Mouse (Mus musculus) right cerebral cortex, postnatal 25 days (tissue): ENCODE data around the gene Ssrp1.

Experiments used
- DNase-seq: peaks from one replicate; pipeline ENCODE4 v3.0.0; 2022

Ssrp1 gene

DNA sequence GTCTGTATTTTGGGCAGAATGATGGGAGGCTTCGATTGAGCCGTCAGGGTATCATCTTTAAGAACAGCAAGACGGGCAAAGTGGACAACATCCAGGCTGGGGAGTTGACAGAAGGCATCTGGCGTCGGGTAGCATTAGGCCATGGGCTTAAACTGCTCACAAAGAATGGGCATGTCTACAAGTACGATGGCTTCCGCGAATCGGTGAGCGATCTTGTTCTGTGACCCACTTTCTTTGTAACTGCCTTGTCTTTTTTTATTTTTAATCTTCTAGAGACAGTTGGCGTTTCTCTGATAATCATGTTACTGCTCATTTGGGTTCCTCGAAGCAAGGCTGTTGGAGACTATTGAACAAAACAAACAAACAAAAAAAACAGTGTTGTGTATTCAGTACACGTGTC lies 1.3 kb downstream of the Ssrp1 start:
- no peak for DNase-seq

GRCm38 (mm10) chr2:85043623-85044022 lies 6.6 kb downstream of the Ssrp1 start:
- no peak for DNase-seq

GRCm38 (mm10) chr2:85046222-85046621 lies 9.2 kb downstream of the Ssrp1 start:
- DNase-seq, result no peak

DNA sequence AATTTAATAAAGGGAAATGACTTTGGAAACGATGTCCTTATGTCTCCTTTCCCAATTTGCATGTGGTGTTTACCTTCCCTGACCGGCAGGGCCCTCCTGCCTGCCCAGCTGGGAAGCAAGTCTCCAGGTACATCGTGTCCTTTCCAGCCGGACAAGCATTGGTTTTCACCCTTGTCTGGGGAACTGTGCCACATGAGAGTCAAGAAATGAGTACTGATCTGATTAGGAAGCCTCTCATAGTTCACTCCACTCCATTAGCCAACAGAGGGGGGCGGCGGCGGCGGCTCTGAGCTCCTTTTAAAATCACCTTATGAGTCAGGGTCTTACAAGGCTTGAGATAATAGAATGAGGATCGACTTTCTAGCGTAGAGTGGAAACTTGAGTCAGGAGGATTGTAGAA lies 10.0 kb downstream of the Ssrp1 start:
- DNase-seq, result no peak

DNA sequence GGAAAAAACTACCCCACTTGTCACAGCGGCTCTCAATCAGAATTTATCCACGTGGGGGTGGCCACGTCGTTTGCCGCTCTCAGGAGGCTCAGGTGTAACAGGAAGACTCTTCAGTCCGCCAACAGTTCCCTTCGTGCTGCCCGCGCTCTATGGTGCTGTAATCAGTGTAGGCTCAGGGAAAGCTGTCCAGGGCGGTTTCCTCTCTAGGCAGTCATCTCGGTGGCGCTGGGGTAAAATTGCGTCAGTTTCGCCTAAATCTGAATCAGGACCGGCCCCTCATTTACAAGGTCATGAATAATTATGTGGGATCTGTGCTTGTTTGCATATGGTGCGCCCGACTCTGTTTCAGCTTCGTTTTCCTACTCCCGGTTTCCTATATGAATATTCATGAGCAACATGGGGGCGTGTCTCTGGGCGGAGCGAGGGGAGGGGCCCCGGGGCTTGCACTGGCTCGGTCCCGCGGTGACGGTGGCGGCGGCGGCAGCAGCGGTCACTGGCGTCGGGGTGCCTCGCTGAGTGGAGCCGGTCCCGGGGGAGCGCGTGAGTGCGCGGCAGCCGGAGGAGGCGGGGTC lies 10.6 kb downstream of the Ssrp1 start, which contains the start of gene Tnks1bp1:
Gene Tnks1bp1, plus strand, starts transcription at position 427 of the 572 bp plus-strand sequence.
- peak; percentile 93 for DNase-seq

- DNase-seq, result peak; percentile 77
These were observed 11.2 kb downstream of the Ssrp1 start for GRCm38 (mm10) chr2:85048168-85048751.

DNA sequence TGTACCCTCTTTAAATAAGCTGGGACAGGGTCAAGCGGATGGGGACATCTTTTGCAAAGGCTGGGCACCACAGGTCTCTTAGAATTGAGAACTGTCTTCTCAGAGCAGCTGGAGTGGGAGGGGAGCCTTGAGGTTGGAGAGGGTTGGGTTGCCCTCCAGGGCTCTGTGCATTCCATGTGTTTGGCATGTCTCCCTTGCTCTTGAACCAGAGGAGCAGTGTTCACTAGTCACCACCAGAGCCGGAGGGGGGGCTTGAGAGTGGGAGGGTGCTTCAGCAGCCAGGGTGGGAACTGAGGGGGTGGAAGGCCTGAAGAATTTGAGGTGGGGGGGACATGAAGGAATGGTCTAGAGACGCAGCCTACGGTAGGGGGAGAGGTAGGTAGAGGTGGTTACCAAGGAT lies 12.2 kb downstream of the Ssrp1 start:
- no peak for DNase-seq

DNA sequence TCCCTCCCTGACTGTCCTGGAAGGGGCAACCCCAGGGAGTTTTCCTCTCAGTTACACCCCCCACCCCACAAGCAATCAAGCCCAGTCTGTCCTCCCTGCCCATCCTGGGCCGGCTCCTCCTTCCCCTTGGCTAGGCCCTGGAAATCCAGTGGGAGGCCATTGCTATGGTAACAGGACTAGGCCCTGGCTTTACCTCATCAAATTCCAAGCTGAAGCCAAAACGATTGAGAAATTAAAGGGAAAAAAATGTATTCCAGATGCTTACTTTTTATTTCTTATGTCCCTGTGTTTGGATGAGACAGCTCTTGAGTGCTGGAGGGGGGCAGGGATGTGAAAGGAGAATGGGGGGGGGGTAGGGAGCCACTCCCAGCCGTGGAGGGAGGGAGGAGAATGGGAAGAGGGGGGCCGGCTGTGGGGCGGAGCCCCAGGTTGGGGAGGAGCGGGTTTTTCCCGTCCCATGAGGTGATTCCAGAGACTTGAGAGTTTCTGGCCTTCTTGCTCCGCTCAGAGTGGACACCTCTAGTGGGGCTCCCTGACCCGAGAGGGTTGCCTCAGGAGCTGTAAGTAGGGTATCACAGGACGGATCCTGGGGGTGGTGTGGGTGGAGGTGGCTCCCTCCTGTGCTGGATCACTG lies 13.1 kb downstream of the Ssrp1 start:
- peak; percentile 63 for DNase-seq

GRCm38 (mm10) chr2:85050746-85051145 lies 13.7 kb downstream of the Ssrp1 start:
- no peak for DNase-seq

GRCm38 (mm10) chr2:85053192-85053816 lies 16.3 kb downstream of the Ssrp1 start:
- no peak for DNase-seq

DNA sequence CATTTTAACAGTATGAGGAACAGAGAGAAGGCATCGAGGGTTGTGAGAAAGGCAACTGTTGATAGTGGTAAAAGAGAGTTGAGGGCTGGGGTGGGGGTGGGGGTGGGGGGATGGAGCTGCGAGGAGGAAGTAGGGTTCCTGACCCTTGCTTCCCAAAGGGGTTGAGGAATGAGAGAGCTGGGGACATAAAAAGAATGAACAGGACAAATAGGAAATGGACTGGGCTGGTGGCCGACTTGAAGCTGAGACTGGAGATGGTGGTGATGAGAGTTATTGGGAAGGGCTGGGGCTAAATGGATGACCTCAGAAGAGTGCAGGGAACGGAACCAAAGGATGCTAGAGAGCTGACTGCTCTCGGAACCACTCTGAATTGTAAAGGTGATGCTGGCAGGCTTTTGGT lies 19.7 kb downstream of the Ssrp1 start:
- no peak for DNase-seq

DNA sequence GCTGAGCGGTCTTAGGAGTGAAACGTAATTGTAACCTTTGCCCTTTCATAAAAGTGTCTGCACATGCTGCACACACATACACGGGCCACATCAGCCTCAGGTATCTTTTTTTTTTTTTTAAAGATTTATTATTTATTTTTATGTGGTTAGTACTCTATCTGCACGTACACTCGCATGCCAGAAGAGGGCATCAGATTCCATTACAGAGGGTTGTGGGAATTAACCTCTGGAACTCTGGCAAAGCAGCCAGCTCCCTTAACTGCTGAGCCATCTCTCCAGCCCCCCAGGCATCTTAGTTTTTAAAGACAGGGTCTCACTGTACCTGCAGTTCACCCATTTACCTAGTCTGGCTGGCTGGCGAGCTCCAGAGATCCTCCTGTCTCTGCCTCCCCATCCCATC lies 22.6 kb downstream of the Ssrp1 start:
- no peak for DNase-seq

DNA sequence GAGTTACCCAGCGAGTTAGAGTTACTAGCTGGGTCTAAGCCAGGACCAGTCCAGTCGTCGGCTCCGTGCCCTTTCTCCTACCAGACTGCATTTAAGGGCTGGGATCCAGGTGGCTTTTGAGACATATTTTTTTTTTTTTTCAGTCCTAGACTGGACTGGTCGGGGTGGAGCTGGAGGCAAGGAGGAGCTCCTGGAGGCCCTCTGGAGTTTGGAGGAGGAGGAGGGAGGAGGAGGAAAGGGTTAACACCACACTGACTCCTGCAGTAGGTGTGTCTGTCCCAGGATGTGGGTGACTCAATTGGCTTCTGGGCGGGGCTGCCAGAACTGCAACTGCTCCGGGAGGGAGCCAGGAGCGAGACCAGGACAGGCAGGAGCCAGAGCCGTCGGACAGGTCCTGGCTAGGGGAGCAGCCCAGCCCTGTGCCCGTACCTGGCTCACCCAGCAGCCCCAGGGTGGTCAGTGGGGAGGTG lies 23.6 kb downstream of the Ssrp1 start:
- DNase-seq, result no peak

DNA sequence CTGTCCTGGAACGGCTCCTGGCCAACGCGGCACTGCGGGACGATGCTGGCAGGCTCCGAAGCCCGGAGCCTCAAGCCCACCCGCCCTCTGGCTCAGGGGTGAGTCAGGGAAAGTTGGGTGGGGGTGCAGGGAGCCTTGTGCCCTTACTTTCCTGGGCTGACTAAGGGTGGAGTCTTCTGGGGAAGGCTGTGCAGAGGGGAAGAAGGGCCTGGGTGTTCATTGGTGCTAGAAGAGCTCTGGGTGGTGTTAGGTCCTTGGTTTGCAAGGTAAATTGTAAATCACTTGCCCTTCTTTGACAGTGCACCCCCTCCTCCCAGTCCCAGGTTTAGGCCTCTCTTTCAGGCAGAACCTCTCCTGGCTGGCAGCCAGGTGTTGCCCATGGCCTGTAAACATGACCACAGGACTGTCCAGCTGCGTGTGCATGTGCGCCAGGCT lies 24.1 kb downstream of the Ssrp1 start:
- no peak for DNase-seq

- DNase-seq, result peak; percentile 49
These were observed 28.3 kb downstream of the Ssrp1 start for GRCm38 (mm10) chr2:85065141-85065875.

DNA sequence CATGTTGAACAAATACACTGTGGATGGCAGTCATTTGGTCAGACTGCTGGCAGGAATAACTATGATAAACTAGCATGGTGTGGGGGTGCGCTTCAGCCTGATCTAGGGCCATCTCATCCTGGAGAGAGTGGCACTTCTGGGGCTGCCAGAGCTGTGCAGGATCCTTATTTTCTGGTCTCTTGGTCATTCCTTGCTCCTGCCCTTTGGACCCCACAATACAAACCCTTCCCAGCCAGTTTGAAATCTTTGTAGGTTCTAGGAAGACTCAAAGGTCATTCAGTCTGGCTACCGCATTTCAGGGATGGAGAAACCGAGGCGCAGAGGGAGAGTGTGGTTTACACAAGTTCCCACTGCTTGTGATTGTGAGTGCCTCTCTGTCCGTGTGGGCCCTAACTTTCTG lies 29.9 kb downstream of the Ssrp1 start:
- no peak for DNase-seq

- no peak for DNase-seq
These were observed 31.0 kb downstream of the Ssrp1 start for GRCm38 (mm10) chr2:85067903-85068625.

GRCm38 (mm10) chr2:85068626-85069025 lies 31.6 kb downstream of the Ssrp1 start:
- DNase-seq, result no peak

DNA sequence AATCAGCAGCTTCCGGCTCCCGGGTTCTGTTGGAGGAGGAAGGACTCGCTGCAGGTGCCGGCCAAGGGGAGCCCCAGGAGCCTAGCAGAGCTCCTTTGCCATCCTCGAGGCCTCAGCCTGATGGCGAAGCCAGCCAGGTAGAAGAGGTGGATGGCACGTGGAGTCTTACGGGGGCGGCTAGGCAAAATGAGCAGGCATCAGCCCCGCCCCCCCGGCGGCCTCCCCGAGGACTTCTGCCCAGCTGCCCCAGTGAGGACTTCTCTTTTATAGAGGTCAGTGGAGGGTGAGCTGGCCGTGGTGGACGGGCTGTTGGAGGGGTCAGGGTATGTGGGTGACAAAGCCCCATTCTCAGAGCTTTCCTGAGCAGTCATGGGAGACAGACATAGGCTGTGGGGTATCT lies 33.1 kb downstream of the Ssrp1 start:
- DNase-seq, result no peak

DNA sequence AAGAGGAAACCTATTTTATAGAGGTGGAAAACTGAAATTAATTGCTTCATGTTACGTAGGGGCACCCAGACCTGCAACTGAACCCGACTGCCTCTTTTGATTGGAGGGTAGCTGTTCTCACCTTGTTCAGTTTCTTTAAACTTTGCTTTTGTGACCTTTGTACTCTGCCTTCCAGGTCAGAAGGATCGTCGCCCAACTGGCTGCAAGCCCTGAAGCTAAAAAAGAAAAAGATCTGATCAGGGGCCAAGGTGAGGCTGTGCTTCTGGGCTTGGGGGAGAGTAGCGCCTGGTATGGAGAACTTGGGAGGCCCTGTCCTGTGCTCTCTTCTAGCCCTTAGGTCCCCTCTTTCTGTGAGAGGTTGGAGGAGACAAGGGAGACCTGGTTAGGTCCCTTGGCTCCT lies 34.9 kb downstream of the Ssrp1 start:
- no peak for DNase-seq

GRCm38 (mm10) chr2:85073751-85074150 lies 36.7 kb downstream of the Ssrp1 start:
- no peak for DNase-seq
